Mouse (Mus musculus) hindbrain, embryonic 13.5 days (tissue): Measurements from ENCODE around the gene Col27a1. TPM values are rescaled to one million over a fixed set of nuclear protein-coding genes. Genes with fewer than 3 reads are reported as not detected.
"Not testable (repeated sequence)": the region's sequence is repeated elsewhere in the genome, so short reads cannot be mapped to it uniquely, and the experiment has no call there.

ENCODE experiments used
- ATAC-seq: fragments of 200-750 bp; cut with Nextera tagmentation; 2 replicates; pipeline ENCODE4 v1.8.0; 2017; ENCODE audit warnings: moderate TSS enrichment; ENCODE audit not compliant: low FRiP score
- H3K27ac ChIP-seq: fragments of 300-500 bp; sonication (generic); 2 replicates; pipeline ENCODE4 v1.5.1; 2015; ENCODE audit warnings: inconsistent platforms, mild to moderate bottlenecking, moderate library complexity
- H3K27me3 ChIP-seq: fragments of 300-500 bp; sonication (generic); 2 replicates; pipeline ENCODE4 v1.6.1; 2015; ENCODE audit warnings: mild to moderate bottlenecking, inconsistent platforms
- H3K36me3 ChIP-seq: fragments of 300-500 bp; sonication (generic); 2 replicates; pipeline ENCODE4 v1.6.1; 2015; ENCODE audit warnings: mild to moderate bottlenecking, inconsistent platforms
- H3K4me1 ChIP-seq: fragments of 300-500 bp; sonication (generic); replicated peaks from 2 replicates; pipeline ENCODE4 v1.6.1; 2015; ENCODE audit warnings: inconsistent platforms
- H3K4me2 ChIP-seq: fragments of 300-500 bp; sonication (generic); 2 replicates; pipeline ENCODE4 v1.6.1; 2015; ENCODE audit warnings: inconsistent platforms, mild to moderate bottlenecking, moderate library complexity
- H3K4me3 ChIP-seq: fragments of 300-500 bp; sonication (generic); 2 replicates; pipeline ENCODE4 v1.5.1; 2015; ENCODE audit warnings: mild to moderate bottlenecking, inconsistent platforms
- H3K9ac ChIP-seq: fragments of 300-500 bp; sonication (generic); 2 replicates; pipeline ENCODE4 v1.6.1; 2015; ENCODE audit warnings: mild to moderate bottlenecking, inconsistent platforms
- H3K9me3 ChIP-seq: fragments of 300-500 bp; sonication (generic); 2 replicates; pipeline ENCODE4 v1.6.1; 2016; ENCODE audit warnings: inconsistent platforms
- WGBS: fragments of 180-500 bp; shearing (Covaris S2); methylation state at CpG from one replicate; pipeline ENCODE4 v1.1.7; 2015; 5-methylcytosine and 5-hydroxymethylcytosine counted together
- polyA plus RNA-seq: library from polyadenylated mRNA; unstranded; fragments of >200 nt; fragmentation: Nextera tagmentation; extraction: Ambion mirVana; gene quantifications from 2 replicates; pipeline ENCODE4 v1.2.1, GENCODE M21; 2015

The Col27a1 gene
- polyA plus RNA-seq, 1 experiment from 2014 or later = 2.1 TPM

DNA sequence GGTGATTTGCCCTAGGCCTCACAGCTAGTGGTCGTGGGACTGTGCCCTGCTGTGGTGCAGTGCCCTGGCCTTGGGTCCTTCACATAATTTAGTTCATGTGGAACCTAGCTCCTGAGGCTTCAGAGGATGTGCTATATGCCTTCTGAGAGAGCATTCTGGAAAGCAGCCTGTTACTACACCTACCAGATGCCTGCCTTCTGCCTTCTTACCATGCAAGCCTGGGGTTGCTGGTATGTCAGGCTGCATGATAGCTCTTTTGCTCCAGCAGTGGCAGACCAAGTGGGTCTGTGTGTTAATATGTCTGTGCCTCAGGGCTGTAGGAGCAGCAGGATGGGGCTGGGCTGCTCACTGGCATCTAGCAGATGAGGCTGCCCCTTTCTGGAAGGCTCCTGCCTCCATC is 81.8 kb downstream of the Col27a1 start:
- ATAC-seq = no peak
- Histone ChIP-seq H3K27ac (no peak overlapping the region), H3K4me1 (peaks cover 13% of the 10 kb centered on the region), H3K4me2 (no peak overlapping the region), H3K4me3 (no peak overlapping the region), H3K9ac (no peak overlapping the region), H3K36me3 (no peaks in the 10 kb centered on the region), H3K27me3 (no peaks in the 10 kb centered on the region), H3K9me3 (no peaks in the 10 kb centered on the region)
- WGBS = 79% methylated on average over 1 of the region's 1 CpGs

DNA sequence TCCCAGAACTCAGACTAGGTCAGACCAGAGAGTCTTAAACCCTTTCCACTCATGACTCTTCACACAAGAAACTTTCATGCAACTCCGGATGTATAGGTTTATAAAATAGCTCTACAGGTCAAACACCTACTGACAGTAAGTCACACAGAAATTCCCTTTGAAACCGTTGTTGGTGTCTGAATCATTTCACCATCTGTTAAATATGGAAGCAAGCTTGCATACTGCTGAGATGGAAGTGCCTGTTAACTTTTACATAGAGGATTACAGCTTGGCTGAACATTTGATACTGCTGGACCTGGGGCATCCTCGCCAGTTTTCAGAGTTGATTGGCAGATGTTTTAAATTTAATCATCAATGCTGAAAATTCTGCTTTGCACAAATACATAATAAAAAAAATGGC is 82.5 kb downstream of the Col27a1 start:
- WGBS = 70% methylated on average over 3 of the region's 3 CpGs

DNA sequence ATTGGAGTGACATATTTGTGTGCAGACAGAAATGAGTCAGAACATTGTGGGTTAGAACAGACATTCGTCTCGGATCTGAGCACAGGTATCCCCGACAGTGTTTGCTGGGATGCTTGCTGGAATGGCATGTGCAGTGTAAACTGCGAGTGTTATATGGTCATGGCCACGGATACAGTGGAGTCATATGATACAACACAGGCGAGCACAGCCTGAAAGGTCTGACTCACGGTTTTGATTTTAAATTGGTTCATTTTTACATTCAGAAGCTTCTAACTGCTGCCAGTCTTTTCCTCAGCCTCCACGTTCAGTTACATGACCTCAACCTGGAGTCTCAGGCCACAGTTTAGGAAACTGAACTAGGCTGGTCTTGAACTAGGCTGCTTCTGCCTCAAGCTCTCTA is 83.1 kb downstream of the Col27a1 start:
- 81% methylated on average over 8 of the region's 8 CpGs for WGBS
- Histone ChIP-seq H3K4me1 (0 out of 2 replicates have a peak, but pooled peaks cover under 1% of the 10 kb centered on the region), H3K4me3 (no peak overlapping the region), H3K27me3 (no peaks in the 10 kb centered on the region), H3K36me3 (no peaks in the 10 kb centered on the region), H3K27ac (no peak overlapping the region), H3K9me3 (no peaks in the 10 kb centered on the region), H3K4me2 (no peak overlapping the region), H3K9ac (no peak overlapping the region)
- no peak for ATAC-seq

More for the DNA sequence above, 82.5 kb downstream of the Col27a1 start:
- no peak for ATAC-seq
- no peak overlapping the region for H3K9ac ChIP-seq
- no peaks in the 10 kb centered on the region for H3K27me3 ChIP-seq
- no peaks in the 10 kb centered on the region for H3K36me3 ChIP-seq
- no peaks in the 10 kb centered on the region for H3K9me3 ChIP-seq
- peaks cover 7% of the 10 kb centered on the region; the same call in 1 of the 2 replicates for H3K4me1 ChIP-seq
- H3K4me3 ChIP-seq = no peak overlapping the region
- no peak overlapping the region for H3K27ac ChIP-seq
- H3K4me2 ChIP-seq = no peak overlapping the region

DNA sequence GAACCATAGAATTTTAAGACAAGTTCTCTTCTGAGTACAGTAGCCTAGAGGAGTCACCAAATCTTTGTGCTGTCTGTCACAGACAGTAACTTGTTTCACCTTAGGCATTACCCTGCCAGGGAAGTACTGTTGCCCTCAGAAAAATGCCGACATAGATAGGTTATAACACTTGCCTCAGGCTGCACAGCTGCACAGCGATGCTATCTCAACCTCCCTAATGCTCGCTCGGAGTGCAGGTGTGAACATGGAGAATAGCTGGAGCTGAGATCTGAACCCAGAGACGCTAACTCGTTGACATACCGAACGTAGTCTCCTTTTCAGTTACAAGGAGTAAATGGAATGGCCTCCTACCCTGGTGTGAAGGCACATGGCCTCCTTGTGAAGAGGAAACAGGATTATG is 84.4 kb downstream of the Col27a1 start:
- H3K27me3 ChIP-seq = no peaks in the 10 kb centered on the region
- no peak overlapping the region for H3K4me3 ChIP-seq
- no peaks in the 10 kb centered on the region for H3K36me3 ChIP-seq
- no peaks in the 10 kb centered on the region for H3K9me3 ChIP-seq
- WGBS = 95% methylated on average over 8 of the region's 8 CpGs
- no peak overlapping the region for H3K9ac ChIP-seq
- H3K4me1 ChIP-seq = no peaks in the 10 kb centered on the region
- H3K4me2 ChIP-seq = no peak overlapping the region
- H3K27ac ChIP-seq = no peak overlapping the region
- ATAC-seq = no peak

DNA sequence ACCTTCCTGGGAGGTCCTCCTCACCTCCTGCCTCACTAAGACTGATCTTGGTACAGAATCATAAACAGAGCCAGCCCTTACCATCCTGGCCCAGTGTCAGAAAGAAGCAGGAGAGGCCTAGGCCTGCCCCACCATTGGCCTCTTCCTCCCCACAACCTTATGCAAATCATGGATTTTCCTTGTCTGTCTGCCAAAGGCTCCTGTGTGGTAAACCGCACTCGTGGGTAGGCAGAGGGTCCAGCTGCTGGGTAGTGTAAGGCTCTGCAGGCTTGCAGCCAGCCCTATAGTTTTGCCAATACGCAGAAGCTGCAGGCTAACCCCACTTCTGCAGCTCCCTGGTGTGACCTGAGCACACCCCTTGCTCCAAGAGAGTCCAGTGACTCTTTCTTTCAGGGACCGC is 88.8 kb downstream of the Col27a1 start:
- H3K4me2 ChIP-seq = no peak overlapping the region
- WGBS = 67% methylated on average over 4 of the region's 4 CpGs
- H3K27me3 ChIP-seq = peaks cover 5% of the 10 kb centered on the region; the same call in 1 of the 2 replicates
- peak; percentile 33; the same call in 1 of the 2 replicates for ATAC-seq
- no peaks in the 10 kb centered on the region for H3K4me1 ChIP-seq
- H3K27ac ChIP-seq = no peak overlapping the region
- H3K4me3 ChIP-seq = no peak overlapping the region
- no peak overlapping the region for H3K9ac ChIP-seq
- no peaks in the 10 kb centered on the region for H3K36me3 ChIP-seq
- no peaks in the 10 kb centered on the region for H3K9me3 ChIP-seq

DNA sequence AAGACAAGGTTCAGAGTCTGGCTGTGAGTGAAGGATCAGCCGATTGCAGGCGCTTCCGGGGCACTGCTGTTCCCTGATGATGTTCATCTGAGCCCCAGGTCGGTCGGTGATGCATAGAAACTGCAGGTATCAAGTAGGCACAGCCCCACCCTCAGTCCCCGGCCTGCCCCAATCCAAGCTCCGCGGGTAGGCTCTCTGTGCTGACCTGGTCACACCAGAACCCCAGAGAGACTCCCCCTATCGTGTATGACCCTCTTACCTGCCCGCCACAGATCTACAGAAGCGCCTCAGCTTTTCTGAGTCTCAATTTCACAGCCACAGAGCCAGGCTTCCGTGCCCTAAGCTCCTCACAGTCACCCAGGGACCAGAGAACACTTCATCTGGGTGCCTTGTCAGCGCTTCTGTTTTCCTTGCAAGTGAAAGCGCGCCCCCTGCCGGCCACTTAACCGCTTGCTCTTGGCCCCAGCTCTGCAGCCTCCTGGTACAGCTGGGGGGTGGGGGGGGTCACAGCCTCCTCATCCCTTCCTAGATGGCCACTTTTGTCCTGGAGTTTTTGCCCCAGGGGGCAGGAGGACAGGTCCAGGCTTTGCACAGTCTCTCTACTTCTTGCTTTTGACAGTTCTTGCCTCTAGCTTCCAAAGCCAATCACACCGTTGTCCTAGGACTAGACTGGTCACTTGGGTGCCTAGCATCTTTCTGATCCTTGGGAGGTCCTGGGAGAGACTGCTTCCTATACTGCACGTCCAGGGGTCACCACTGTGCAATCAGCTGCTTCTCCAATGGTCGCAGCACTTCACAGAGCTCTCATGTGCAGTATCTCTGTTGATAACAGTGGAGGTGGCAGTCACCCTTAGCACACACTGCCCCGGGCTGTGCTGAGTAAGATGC is 93.6 kb downstream of the Col27a1 start:
- no peak overlapping the region for H3K4me2 ChIP-seq
- no peak overlapping the region for H3K4me3 ChIP-seq
- no peaks in the 10 kb centered on the region for H3K36me3 ChIP-seq
- no peaks in the 10 kb centered on the region for H3K4me1 ChIP-seq
- peaks cover 5% of the 10 kb centered on the region; the same call in 1 of the 2 replicates for H3K27me3 ChIP-seq
- H3K9ac ChIP-seq = no peak overlapping the region
- 35% methylated on average over 21 of the region's 21 CpGs for WGBS
- no peaks in the 10 kb centered on the region for H3K9me3 ChIP-seq
- H3K27ac ChIP-seq = no peak overlapping the region
- peak; percentile 78 for ATAC-seq

DNA sequence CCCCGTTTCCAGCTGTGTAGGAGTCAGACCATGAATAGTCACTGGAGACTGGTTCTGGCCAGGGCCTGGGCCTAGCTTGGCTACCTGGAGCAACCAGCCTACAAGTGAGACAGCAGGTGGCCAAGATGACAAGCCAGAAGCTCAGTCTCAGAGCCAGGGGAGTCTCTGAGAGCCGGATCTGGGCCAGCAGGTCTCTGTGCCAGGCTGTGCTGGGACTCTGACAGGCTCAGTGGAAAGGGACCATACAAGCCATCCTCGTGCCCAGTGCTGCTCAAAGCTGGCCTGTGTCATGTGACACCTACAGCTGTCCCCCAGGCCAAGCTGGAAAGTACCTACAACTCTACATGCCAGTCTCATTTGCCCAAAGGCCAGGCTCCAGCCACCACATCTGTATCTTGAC is 94.5 kb downstream of the Col27a1 start:
- Histone ChIP-seq H3K4me3 (no peak overlapping the region), H3K9me3 (no peaks in the 10 kb centered on the region), H3K36me3 (no peaks in the 10 kb centered on the region), H3K9ac (no peak overlapping the region), H3K4me1 (no peaks in the 10 kb centered on the region), H3K4me2 (no peak overlapping the region), H3K27ac (no peak overlapping the region), H3K27me3 (peaks cover 5% of the 10 kb centered on the region; the same call in 1 of the 2 replicates)
- 91% methylated on average over 3 of the region's 3 CpGs for WGBS
- no peak for ATAC-seq

DNA sequence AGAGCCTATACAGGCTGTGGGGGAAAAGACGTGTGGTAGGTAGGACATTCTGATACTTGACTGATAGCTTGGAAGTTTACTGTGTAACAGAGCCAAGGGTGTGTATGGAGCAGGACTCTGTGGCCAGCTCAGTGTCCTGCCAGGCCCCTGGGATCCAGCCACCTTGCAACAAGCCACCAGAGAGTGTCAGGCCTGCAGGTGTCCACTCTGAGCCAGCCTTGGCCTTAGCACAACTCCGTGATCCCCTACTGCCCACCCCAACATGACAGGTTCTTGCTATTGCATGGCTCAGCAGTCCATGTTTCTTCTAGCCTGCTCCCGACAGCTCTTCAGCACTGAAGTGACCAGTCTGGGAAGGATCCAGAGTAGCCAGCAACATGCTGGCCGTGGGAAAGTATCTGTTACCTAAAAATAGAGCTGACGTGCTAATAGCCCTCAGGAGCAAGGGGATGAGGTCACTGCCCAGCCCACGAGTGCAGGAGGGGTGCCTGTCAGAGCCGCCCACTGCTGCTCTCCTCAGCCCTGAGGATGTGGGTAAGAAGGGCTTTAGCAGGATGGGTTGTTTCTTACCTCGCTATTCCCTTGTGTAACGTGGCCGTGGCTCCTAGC is 96.5 kb downstream of the Col27a1 start:
- no peaks in the 10 kb centered on the region for H3K4me1 ChIP-seq
- H3K4me2 ChIP-seq = no peak overlapping the region
- 70% methylated on average over 10 of the region's 10 CpGs for WGBS
- H3K4me3 ChIP-seq = no peak overlapping the region
- no peak overlapping the region for H3K9ac ChIP-seq
- H3K36me3 ChIP-seq = no peaks in the 10 kb centered on the region
- no peak for ATAC-seq
- H3K9me3 ChIP-seq = no peaks in the 10 kb centered on the region
- H3K27ac ChIP-seq = no peak overlapping the region
- H3K27me3 ChIP-seq = peaks cover 5% of the 10 kb centered on the region; the same call in 1 of the 2 replicates

DNA sequence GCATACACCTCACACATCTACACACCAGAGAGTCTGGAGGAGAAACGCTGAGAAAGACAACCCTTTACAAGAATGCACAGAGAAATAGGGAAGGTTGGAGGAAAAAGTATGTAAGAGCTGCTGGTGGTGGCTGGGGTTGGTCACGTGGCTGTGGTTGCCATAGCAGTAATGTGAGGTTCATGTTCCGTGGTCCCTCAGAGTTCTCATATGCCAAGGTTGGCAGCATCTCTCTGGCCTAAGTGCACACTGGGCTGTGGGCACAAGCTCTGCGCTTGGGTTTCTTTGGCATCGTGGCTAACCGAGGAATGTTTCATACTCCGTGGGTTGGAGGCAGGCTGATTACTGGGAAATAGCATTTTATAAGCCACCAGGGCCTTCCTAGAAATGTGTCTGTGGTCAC is 97.6 kb downstream of the Col27a1 start:
- H3K9me3 ChIP-seq = no peaks in the 10 kb centered on the region
- no peak for ATAC-seq
- H3K27ac ChIP-seq = no peak overlapping the region
- no peak overlapping the region for H3K9ac ChIP-seq
- WGBS = 94% methylated on average over 7 of the region's 7 CpGs
- H3K27me3 ChIP-seq = peaks cover 3% of the 10 kb centered on the region; the same call in 1 of the 2 replicates
- H3K4me2 ChIP-seq = no peak overlapping the region
- no peaks in the 10 kb centered on the region for H3K4me1 ChIP-seq
- no peaks in the 10 kb centered on the region for H3K36me3 ChIP-seq
- H3K4me3 ChIP-seq = no peak overlapping the region

DNA sequence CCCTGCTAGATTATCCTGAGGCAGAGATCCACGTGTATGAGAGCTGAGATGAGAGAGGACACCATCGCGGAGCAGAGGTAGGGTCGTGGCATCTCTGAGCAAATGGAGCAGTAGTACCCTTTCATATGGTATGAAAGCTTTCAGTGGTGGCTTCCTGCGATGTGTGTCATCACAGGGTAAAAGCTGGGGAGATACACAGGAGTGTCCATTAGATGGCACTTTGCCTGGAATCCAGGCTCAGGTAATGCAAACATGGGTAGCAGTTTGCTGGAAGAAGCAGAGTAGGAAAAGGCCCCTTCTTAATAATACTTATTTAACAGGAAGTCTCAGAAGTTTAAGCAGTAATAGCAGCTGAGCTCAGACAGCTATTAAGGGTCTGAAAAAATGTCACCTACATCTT is 100.3 kb downstream of the Col27a1 start:
- Histone ChIP-seq H3K9me3 (no peaks in the 10 kb centered on the region), H3K4me2 (no peak overlapping the region), H3K27me3 (no peaks in the 10 kb centered on the region), H3K4me1 (no peaks in the 10 kb centered on the region), H3K27ac (no peak overlapping the region), H3K9ac (no peak overlapping the region), H3K36me3 (no peaks in the 10 kb centered on the region), H3K4me3 (no peak overlapping the region)
- WGBS = 80% methylated on average over 5 of the region's 5 CpGs
- ATAC-seq = no peak

DNA sequence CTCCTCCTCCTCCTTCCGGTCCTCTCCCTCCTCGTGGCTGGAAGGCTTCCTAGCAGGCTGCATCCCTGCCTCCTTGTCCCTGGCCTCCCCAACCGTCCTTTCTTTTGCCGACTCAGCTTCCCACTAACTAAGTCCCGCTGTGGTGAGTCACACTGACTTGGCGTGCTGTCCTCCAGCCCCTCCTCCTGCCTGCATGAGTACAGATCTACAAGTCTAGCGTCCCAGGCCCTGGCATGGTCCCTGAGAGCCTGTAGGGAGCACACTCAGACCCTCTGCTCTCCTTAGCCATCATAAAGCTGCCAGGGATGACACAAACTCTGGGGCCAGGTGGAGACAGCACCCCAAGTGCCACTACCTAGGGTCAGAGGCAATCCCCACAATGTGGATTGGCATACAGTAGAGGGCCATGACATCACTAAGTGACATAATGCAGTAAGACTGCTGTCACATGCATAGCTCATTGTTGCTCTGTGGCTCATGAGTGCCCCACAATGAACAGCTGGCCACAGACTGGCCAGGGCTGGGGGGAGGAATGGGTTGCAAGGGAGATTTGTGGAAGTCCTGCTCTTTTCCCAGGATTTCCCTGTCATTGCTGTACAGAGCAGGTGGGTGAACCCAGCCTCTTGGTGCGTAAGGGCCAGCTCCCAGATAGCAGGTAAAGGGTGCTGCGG is 102.4 kb downstream of the Col27a1 start:
- H3K36me3 ChIP-seq = no peaks in the 10 kb centered on the region
- no peaks in the 10 kb centered on the region for H3K4me1 ChIP-seq
- H3K9ac ChIP-seq = no peak overlapping the region
- 0 out of 2 replicates have a peak, but pooled peaks have one; percentile 28 for ATAC-seq
- H3K4me3 ChIP-seq = no peak overlapping the region
- WGBS = 73% methylated on average over 9 of the region's 9 CpGs
- no peaks in the 10 kb centered on the region for H3K27me3 ChIP-seq
- no peak overlapping the region for H3K4me2 ChIP-seq
- H3K9me3 ChIP-seq = no peaks in the 10 kb centered on the region
- H3K27ac ChIP-seq = no peak overlapping the region

DNA sequence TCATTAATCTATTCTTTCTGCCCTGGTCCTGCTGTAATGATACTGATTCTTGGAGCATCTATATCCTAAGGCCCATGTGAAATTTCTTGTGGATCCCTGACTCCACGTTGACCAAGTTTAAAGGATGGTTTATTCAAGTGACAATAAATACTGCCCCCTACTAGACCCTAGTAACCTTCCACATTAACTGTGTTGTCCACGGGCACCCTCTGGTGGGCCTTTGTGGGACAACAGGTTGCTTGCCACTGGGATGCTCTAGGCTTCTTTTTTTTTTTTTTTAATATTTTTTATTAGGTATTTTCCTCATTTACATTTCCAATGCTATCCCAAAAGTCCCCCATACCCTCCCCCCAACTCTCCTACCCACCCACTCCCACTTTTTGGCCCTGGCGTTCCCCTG is 105.8 kb downstream of the Col27a1 start:
- 28% methylated on average over 3 of the region's 3 CpGs for WGBS
- not testable (repeated sequence) for H3K27me3 ChIP-seq, H3K36me3 ChIP-seq, H3K4me2 ChIP-seq, H3K9ac ChIP-seq, H3K4me3 ChIP-seq, ATAC-seq, H3K9me3 ChIP-seq, H3K27ac ChIP-seq, H3K4me1 ChIP-seq
